Mouse (Mus musculus) neural tube, embryonic 15.5 days (tissue): ENCODE measurements around the gene Fabp7. TPM values are rescaled to one million over a fixed set of nuclear protein-coding genes. Genes with fewer than 3 reads are reported as not detected.

Source experiments
- ATAC-seq: fragments of 200-750 bp; cut with Nextera tagmentation; 2 replicates; pipeline ENCODE4 v1.8.0; 2017; ENCODE audit warnings: mild to moderate bottlenecking, moderate TSS enrichment, moderate library complexity; ENCODE audit not compliant: low FRiP score
- H3K27ac ChIP-seq: fragments of 300-500 bp; sonication (generic); replicated peaks from 2 replicates; pipeline ENCODE4 v1.5.1; 2015; ENCODE audit warnings: mild to moderate bottlenecking, inconsistent platforms
- H3K27me3 ChIP-seq: fragments of 300-500 bp; sonication (generic); replicated peaks from 2 replicates; pipeline ENCODE4 v1.6.1; 2015; ENCODE audit warnings: inconsistent platforms
- H3K36me3 ChIP-seq: fragments of 300-500 bp; sonication (generic); 2 replicates; pipeline ENCODE4 v1.6.1; 2015; ENCODE audit warnings: inconsistent platforms
- H3K4me1 ChIP-seq: fragments of 300-500 bp; sonication (generic); 2 replicates; pipeline ENCODE4 v1.6.1; 2015; ENCODE audit warnings: inconsistent platforms
- H3K4me2 ChIP-seq: fragments of 300-500 bp; sonication (generic); 2 replicates; pipeline ENCODE4 v1.6.1; 2015; ENCODE audit warnings: inconsistent platforms, mild to moderate bottlenecking, moderate library complexity
- H3K4me3 ChIP-seq: fragments of 300-500 bp; sonication (generic); replicated peaks from 2 replicates; pipeline ENCODE4 v1.5.1; 2015; ENCODE audit warnings: mild to moderate bottlenecking, inconsistent platforms
- H3K9ac ChIP-seq: fragments of 300-500 bp; sonication (generic); replicated peaks from 2 replicates; pipeline ENCODE4 v1.6.1; 2015; ENCODE audit warnings: mild to moderate bottlenecking, inconsistent platforms
- H3K9me3 ChIP-seq: fragments of 300-500 bp; sonication (generic); replicated peaks from 2 replicates; pipeline ENCODE4 v1.6.1; 2016; ENCODE audit warnings: inconsistent platforms
- WGBS: fragments of 180-500 bp; shearing (Covaris S2); methylation state at CpG from one replicate; pipeline ENCODE4 v1.1.7; 2015; ENCODE audit warnings: mixed read lengths; 5-methylcytosine and 5-hydroxymethylcytosine counted together
- polyA plus RNA-seq: library from polyadenylated mRNA; unstranded; fragments of >200 nt; fragmentation: Nextera tagmentation; extraction: Ambion mirVana; gene quantifications from 2 replicates; pipeline ENCODE4 v1.2.1, GENCODE M21; 2015

Gene Fabp7
- polyA plus RNA-seq: 1,724 and 2,236 TPM in 2 replicates

DNA sequence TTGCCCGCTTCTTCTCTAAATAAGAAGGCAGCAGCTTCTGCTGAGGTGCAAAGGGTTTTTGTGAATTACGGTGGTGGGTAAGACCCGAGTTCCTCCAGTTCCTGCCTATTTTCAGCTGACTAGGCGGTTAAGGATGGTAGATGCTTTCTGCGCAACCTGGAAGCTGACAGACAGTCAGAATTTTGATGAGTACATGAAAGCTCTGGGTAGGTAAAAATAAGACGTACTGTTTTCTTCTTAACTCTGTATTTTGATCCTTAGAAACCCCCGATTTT lies at the start of gene Fabp7:
Gene Fabp7, plus strand, starts transcription at position 6 of the 275 bp plus-strand sequence.
- Histone ChIP-seq H3K4me3 (peak within 1 kb of the TSS; percentile 37), H3K36me3 (no peaks in the 10 kb centered on the region), H3K4me2 (peak within 1 kb of the TSS; percentile 53), H3K4me1 (peaks cover 22% of the 10 kb centered on the region; the same call in 1 of the 2 replicates), H3K9ac (peak within 1 kb of the TSS; percentile 45), H3K27ac (peak within 1 kb of the TSS; percentile 84), H3K9me3 (no peaks in the 10 kb centered on the region), H3K27me3 (no peaks in the 10 kb centered on the region)
- no peak; the same call in 1 of the 2 replicates for ATAC-seq
- 8% methylated on average over 7 of the region's 7 CpGs for WGBS

- no peaks in the 10 kb centered on the region for H3K4me1 ChIP-seq
- no peaks in the 10 kb centered on the region for H3K36me3 ChIP-seq
- H3K9ac ChIP-seq: no peak overlapping the region
- no peaks in the 10 kb centered on the region for H3K9me3 ChIP-seq
- no peak overlapping the region for H3K27ac ChIP-seq
- no peaks in the 10 kb centered on the region for H3K27me3 ChIP-seq
- no peak overlapping the region for H3K4me2 ChIP-seq
- WGBS: 49% methylated on average over 4 of the region's 4 CpGs
- no peak overlapping the region for H3K4me3 ChIP-seq
- no peak for ATAC-seq
Measured at GRCm38 (mm10) chr10:57740733-57741132, 43.9 kb upstream of the Fabp7 start.

- H3K36me3 ChIP-seq: no peaks in the 10 kb centered on the region
- H3K27ac ChIP-seq: no peak overlapping the region
- no peaks in the 10 kb centered on the region for H3K9me3 ChIP-seq
- H3K4me1 ChIP-seq: no peaks in the 10 kb centered on the region
- ATAC-seq: no peak
- WGBS: 70% methylated on average over 2 of the region's 2 CpGs
- no peak overlapping the region for H3K9ac ChIP-seq
- no peak overlapping the region for H3K4me2 ChIP-seq
- H3K4me3 ChIP-seq: no peak overlapping the region
- H3K27me3 ChIP-seq: no peaks in the 10 kb centered on the region
Measured at GRCm38 (mm10) chr10:57741351-57741750, 43.3 kb upstream of the Fabp7 start.

GRCm38 (mm10) chr10:57743045-57743444 lies 41.6 kb upstream of the Fabp7 start:
- Histone ChIP-seq H3K4me1 (no peaks in the 10 kb centered on the region), H3K4me3 (no peak overlapping the region), H3K36me3 (no peaks in the 10 kb centered on the region), H3K27ac (no peak overlapping the region), H3K4me2 (no peak overlapping the region), H3K9me3 (no peaks in the 10 kb centered on the region), H3K9ac (no peak overlapping the region), H3K27me3 (no peaks in the 10 kb centered on the region)
- no peak; the same call in 1 of the 2 replicates for ATAC-seq
- 72% methylated on average over 7 of the region's 7 CpGs for WGBS

DNA sequence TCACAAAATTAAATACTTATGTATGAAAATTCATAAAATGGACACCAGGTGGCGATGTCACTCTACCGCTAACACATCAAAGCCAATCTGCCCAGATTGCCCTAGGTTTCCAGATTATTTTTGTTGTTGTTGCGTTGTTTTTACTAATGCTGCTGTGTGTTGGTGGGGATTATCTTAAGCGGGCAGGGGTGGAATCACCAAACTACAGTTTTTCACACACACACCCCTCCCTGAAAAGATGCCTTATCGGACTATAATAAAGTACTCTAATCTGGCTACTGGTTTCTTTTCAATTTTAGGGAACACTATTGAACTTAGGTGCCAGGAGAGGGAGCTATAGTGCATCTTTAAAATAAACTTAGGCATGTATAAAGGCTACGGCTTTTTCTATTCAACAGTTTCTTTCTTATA lies 41.1 kb upstream of the Fabp7 start:
- Histone ChIP-seq H3K4me2 (peak overlapping the region; percentile 58), H3K9ac (0 out of 2 replicates have a peak overlapping the region, but pooled peaks have one; percentile 40), H3K36me3 (no peaks in the 10 kb centered on the region), H3K4me1 (no peaks in the 10 kb centered on the region), H3K27ac (peak overlapping the region; percentile 64), H3K4me3 (peak overlapping the region; percentile 38), H3K27me3 (no peaks in the 10 kb centered on the region), H3K9me3 (no peaks in the 10 kb centered on the region)
- ATAC-seq: peak; percentile 84
- 3% methylated on average over 6 of the region's 6 CpGs for WGBS

GRCm38 (mm10) chr10:57744128-57744765 lies 40.4 kb upstream of the Fabp7 start:
- peak; percentile 85 for ATAC-seq
- WGBS: 23% methylated on average over 2 of the region's 2 CpGs
- no peaks in the 10 kb centered on the region for H3K9me3 ChIP-seq
- no peaks in the 10 kb centered on the region for H3K36me3 ChIP-seq
- H3K4me3 ChIP-seq: no peak overlapping the region
- H3K9ac ChIP-seq: no peak overlapping the region
- H3K27ac ChIP-seq: peak overlapping the region; percentile 60
- no peaks in the 10 kb centered on the region for H3K4me1 ChIP-seq
- H3K27me3 ChIP-seq: no peaks in the 10 kb centered on the region
- H3K4me2 ChIP-seq: no peak overlapping the region

GRCm38 (mm10) chr10:57745452-57745851 lies 39.2 kb upstream of the Fabp7 start:
- no peak for ATAC-seq

GRCm38 (mm10) chr10:57747127-57747526 lies 37.6 kb upstream of the Fabp7 start:
- Histone ChIP-seq H3K4me2 (no peak overlapping the region), H3K27me3 (no peaks in the 10 kb centered on the region), H3K9ac (no peak overlapping the region), H3K36me3 (no peaks in the 10 kb centered on the region), H3K27ac (no peak overlapping the region), H3K4me3 (no peak overlapping the region), H3K4me1 (no peaks in the 10 kb centered on the region), H3K9me3 (no peaks in the 10 kb centered on the region)
- ATAC-seq: no peak

More at GRCm38 (mm10) chr10:57745452-57745851, 39.2 kb upstream of the Fabp7 start:
- Histone ChIP-seq H3K4me3 (no peak overlapping the region), H3K27me3 (no peaks in the 10 kb centered on the region), H3K9me3 (no peaks in the 10 kb centered on the region), H3K36me3 (no peaks in the 10 kb centered on the region), H3K4me1 (no peaks in the 10 kb centered on the region), H3K27ac (no peak overlapping the region), H3K9ac (no peak overlapping the region), H3K4me2 (no peak overlapping the region)

- H3K27me3 ChIP-seq: no peaks in the 10 kb centered on the region
- WGBS: 85% methylated on average over 1 of the region's 1 CpGs
- H3K4me1 ChIP-seq: no peaks in the 10 kb centered on the region
- H3K4me2 ChIP-seq: no peak overlapping the region
- H3K9ac ChIP-seq: no peak overlapping the region
- no peaks in the 10 kb centered on the region for H3K9me3 ChIP-seq
- ATAC-seq: no peak
- no peak overlapping the region for H3K4me3 ChIP-seq
- no peaks in the 10 kb centered on the region for H3K36me3 ChIP-seq
- no peak overlapping the region for H3K27ac ChIP-seq
Measured at GRCm38 (mm10) chr10:57753343-57753742, 31.3 kb upstream of the Fabp7 start.

- WGBS: 94% methylated on average over 2 of the region's 2 CpGs
Measured at GRCm38 (mm10) chr10:57755201-57755736, 29.4 kb upstream of the Fabp7 start.

GRCm38 (mm10) chr10:57758999-57759398 lies 25.7 kb upstream of the Fabp7 start:
- Histone ChIP-seq H3K4me2 (no peak overlapping the region), H3K36me3 (no peaks in the 10 kb centered on the region), H3K27ac (no peak overlapping the region), H3K4me1 (no peaks in the 10 kb centered on the region), H3K27me3 (no peaks in the 10 kb centered on the region), H3K9ac (no peak overlapping the region), H3K9me3 (no peaks in the 10 kb centered on the region), H3K4me3 (no peak overlapping the region)
- no peak for ATAC-seq
- WGBS: 96% methylated on average over 2 of the region's 2 CpGs

More at GRCm38 (mm10) chr10:57755201-57755736, 29.4 kb upstream of the Fabp7 start:
- Histone ChIP-seq H3K36me3 (no peaks in the 10 kb centered on the region), H3K9ac (no peak overlapping the region), H3K4me2 (no peak overlapping the region), H3K27me3 (no peaks in the 10 kb centered on the region), H3K4me3 (no peak overlapping the region), H3K9me3 (no peaks in the 10 kb centered on the region), H3K27ac (no peak overlapping the region), H3K4me1 (no peaks in the 10 kb centered on the region)
- no peak for ATAC-seq

DNA sequence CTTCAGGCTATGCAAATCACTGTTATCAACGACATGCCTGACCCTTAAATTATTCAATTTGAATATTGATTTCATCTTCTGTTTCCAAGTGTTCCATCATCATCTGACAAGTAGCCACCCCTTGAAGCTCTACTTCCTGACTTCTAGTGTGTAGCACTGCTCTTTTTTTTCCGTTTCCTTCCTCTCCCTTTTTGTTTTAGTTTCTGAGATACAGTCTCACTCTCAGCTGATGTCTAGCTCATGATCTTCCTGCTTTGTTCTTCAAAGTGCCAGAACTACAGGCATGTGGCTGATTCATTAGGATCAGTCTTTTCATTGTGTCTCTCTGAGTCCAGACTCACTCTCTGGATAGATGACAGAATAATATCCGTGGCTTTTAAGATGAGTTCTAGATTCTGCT lies 24.0 kb upstream of the Fabp7 start:
- H3K4me3 ChIP-seq: no peak overlapping the region
- H3K36me3 ChIP-seq: no peaks in the 10 kb centered on the region
- ATAC-seq: no peak
- no peaks in the 10 kb centered on the region for H3K27me3 ChIP-seq
- WGBS: 79% methylated on average over 3 of the region's 3 CpGs
- H3K9me3 ChIP-seq: no peaks in the 10 kb centered on the region
- H3K27ac ChIP-seq: no peak overlapping the region
- H3K9ac ChIP-seq: no peak overlapping the region
- no peaks in the 10 kb centered on the region for H3K4me1 ChIP-seq
- no peak overlapping the region for H3K4me2 ChIP-seq
